Mouse (Mus musculus) stomach, postnatal 0 days (tissue): ENCODE data around the gene Dnm3. TPM values are rescaled to one million over a fixed set of nuclear protein-coding genes. Genes with fewer than 3 reads are reported as not detected.

Experiments
- ATAC-seq: fragments of 200-750 bp; cut with Nextera tagmentation; 2 replicates; pipeline ENCODE4 v1.8.0; 2017; ENCODE audit not compliant: low FRiP score, low TSS enrichment
- DNase-seq: peaks from one replicate; pipeline ENCODE4 v3.0.0-alpha.2; 2016; ENCODE audit warnings: low spot score
- H3K27ac ChIP-seq: fragments of 300-500 bp; sonication (generic); replicated peaks from 2 replicates; pipeline ENCODE4 v1.5.1; 2014; ENCODE audit warnings: mild to moderate bottlenecking, control low read depth
- H3K27me3 ChIP-seq: fragments of 300-500 bp; sonication (generic); 2 replicates; pipeline ENCODE4 v1.6.1; 2014; ENCODE audit warnings: low read length; ENCODE audit not compliant: control insufficient read depth, insufficient read depth
- H3K36me3 ChIP-seq: fragments of 300-500 bp; sonication (generic); 2 replicates; pipeline ENCODE4 v1.6.1; 2014; ENCODE audit warnings: low read length, mixed read lengths; ENCODE audit not compliant: control insufficient read depth, insufficient read depth
- H3K4me1 ChIP-seq: fragments of 300-500 bp; sonication (generic); replicated peaks from 2 replicates; pipeline ENCODE4 v1.6.1; 2014; ENCODE audit warnings: antibody characterized with exemption; ENCODE audit not compliant: control insufficient read depth, insufficient read depth
- H3K4me2 ChIP-seq: fragments of 300-500 bp; sonication (generic); replicated peaks from 2 replicates; pipeline ENCODE4 v1.6.1; 2014; ENCODE audit warnings: low read depth, mild to moderate bottlenecking, control low read depth, moderate library complexity
- H3K4me3 ChIP-seq: fragments of 300-500 bp; sonication (generic); 2 replicates; pipeline ENCODE4 v1.5.1; 2014; ENCODE audit warnings: low read depth, low read length, control low read depth
- H3K9ac ChIP-seq: fragments of 300-500 bp; sonication (generic); 2 replicates; pipeline ENCODE4 v1.6.1; 2014; ENCODE audit warnings: mild to moderate bottlenecking, low read length, control low read depth, mixed read lengths
- H3K9me3 ChIP-seq: fragments of 300-500 bp; sonication (generic); 2 replicates; pipeline ENCODE4 v1.6.1; 2016; ENCODE audit warnings: low read length; ENCODE audit not compliant: control insufficient read depth
- CTCF ChIP-seq: IDR thresholded peaks from 2 replicates; pipeline ENCODE4 v1.5.1; 2016; ENCODE audit warnings: antibody characterized with exemption, low read depth, mild to moderate bottlenecking, moderate library complexity
- EP300 ChIP-seq: optimal IDR thresholded peaks from 2 replicates; pipeline ENCODE3; 2016; ENCODE audit warnings: antibody characterized with exemption
- WGBS: fragments of 180-500 bp; shearing (Covaris S2); extraction: QIAGEN DNeasy Blood & Tissue Kit; methylation state at CpG from one replicate; pipeline ENCODE4 v1.1.7; 2014; 5-methylcytosine and 5-hydroxymethylcytosine counted together
- polyA plus RNA-seq: library from polyadenylated mRNA; unstranded; fragments of >200 nt; fragmentation: Nextera tagmentation; extraction: Ambion mirVana; gene quantifications from 2 replicates; pipeline ENCODE4 v1.2.1, GENCODE M21; 2015

Dnm3 gene
- polyA plus RNA-seq, 1 experiment from 2014 or later = 2.1 TPM

GRCm38 (mm10) chr1:161962465-161963377 lies 515.1 kb downstream of the Dnm3 start:
- H3K4me1 ChIP-seq = no peaks in the 10 kb centered on the region
- no peak overlapping the region for H3K4me2 ChIP-seq
- H3K9me3 ChIP-seq = no peaks in the 10 kb centered on the region
- WGBS = 40% methylated on average over 3 of the region's 3 CpGs
- H3K9ac ChIP-seq = no peak overlapping the region
- DNase-seq (no peak), ATAC-seq (peak; percentile 70; the same call in 1 of the 2 replicates)
- H3K27me3 ChIP-seq = no peaks in the 10 kb centered on the region
- no peak overlapping the region for H3K27ac ChIP-seq
- H3K36me3 ChIP-seq = no peaks in the 10 kb centered on the region
- no peak overlapping the region for H3K4me3 ChIP-seq
- TF ChIP-seq CTCF (peak; percentile 79), EP300 (no peak)

GRCm38 (mm10) chr1:161957964-161958950 lies 519.6 kb downstream of the Dnm3 start:
- Histone ChIP-seq H3K9me3 (no peaks in the 10 kb centered on the region), H3K4me3 (no peak overlapping the region), H3K4me1 (no peaks in the 10 kb centered on the region), H3K36me3 (no peaks in the 10 kb centered on the region), H3K27me3 (no peaks in the 10 kb centered on the region), H3K9ac (no peak overlapping the region), H3K4me2 (no peak overlapping the region), H3K27ac (no peak overlapping the region)
- DNase-seq (no peak), ATAC-seq (no peak)
- 77% methylated on average over 19 of the region's 19 CpGs for WGBS
- TF ChIP-seq EP300 (no peak), CTCF (no peak)

GRCm38 (mm10) chr1:161955846-161956245 lies 522.0 kb downstream of the Dnm3 start:
- H3K27ac ChIP-seq = no peak overlapping the region
- no peaks in the 10 kb centered on the region for H3K9me3 ChIP-seq
- 57% methylated on average over 5 of the region's 5 CpGs for WGBS
- H3K36me3 ChIP-seq = no peaks in the 10 kb centered on the region
- TF ChIP-seq EP300 = no peak
- TF ChIP-seq CTCF = no peak
- DNase-seq (no peak), ATAC-seq (no peak)
- H3K27me3 ChIP-seq = no peaks in the 10 kb centered on the region
- no peak overlapping the region for H3K4me3 ChIP-seq
- no peaks in the 10 kb centered on the region for H3K4me1 ChIP-seq
- H3K9ac ChIP-seq = no peak overlapping the region
- no peak overlapping the region for H3K4me2 ChIP-seq

GRCm38 (mm10) chr1:161952599-161952998 lies 525.2 kb downstream of the Dnm3 start:
- Histone ChIP-seq H3K27me3 (no peaks in the 10 kb centered on the region), H3K4me2 (no peak overlapping the region), H3K9ac (no peak overlapping the region), H3K4me1 (no peaks in the 10 kb centered on the region), H3K4me3 (no peak overlapping the region), H3K36me3 (no peaks in the 10 kb centered on the region), H3K9me3 (no peaks in the 10 kb centered on the region), H3K27ac (no peak overlapping the region)
- no peak for TF ChIP-seq CTCF
- no peak for TF ChIP-seq EP300
- DNase-seq (no peak), ATAC-seq (no peak)
- 45% methylated on average over 1 of the region's 1 CpGs for WGBS

GRCm38 (mm10) chr1:161951009-161951779 lies 526.6 kb downstream of the Dnm3 start:
- no peak overlapping the region for H3K27ac ChIP-seq
- H3K9ac ChIP-seq = no peak overlapping the region
- no peaks in the 10 kb centered on the region for H3K36me3 ChIP-seq
- WGBS = 55% methylated on average over 5 of the region's 5 CpGs
- DNase-seq = peak; percentile 26
- ATAC-seq = peak; percentile 72; the same call in 1 of the 2 replicates
- H3K27me3 ChIP-seq = no peaks in the 10 kb centered on the region
- no peaks in the 10 kb centered on the region for H3K4me1 ChIP-seq
- no peaks in the 10 kb centered on the region for H3K9me3 ChIP-seq
- H3K4me3 ChIP-seq = no peak overlapping the region
- no peak for TF ChIP-seq EP300
- no peak for TF ChIP-seq CTCF
- H3K4me2 ChIP-seq = no peak overlapping the region
